Mouse (Mus musculus) midbrain, embryonic 14.5 days (tissue): ENCODE results near the gene Agbl4. TPM values are rescaled to one million over a fixed set of nuclear protein-coding genes. Genes with fewer than 3 reads are reported as not detected.

Experiments
- ATAC-seq: fragments of 200-750 bp; cut with Nextera tagmentation; 2 replicates; pipeline ENCODE4 v1.8.0; 2017; ENCODE audit warnings: moderate number of reproducible peaks, moderate library complexity; ENCODE audit not compliant: low FRiP score, low TSS enrichment
- DNase-seq: peaks from one replicate; pipeline ENCODE4 v3.0.0-alpha.2; 2015
- H3K27ac ChIP-seq: fragments of 300-500 bp; sonication (generic); replicated peaks from 2 replicates; pipeline ENCODE4 v1.5.1; 2014; ENCODE audit warnings: mild to moderate bottlenecking, low read depth, low read length, moderate library complexity
- H3K27me3 ChIP-seq: fragments of 300-500 bp; sonication (generic); 2 replicates; pipeline ENCODE4 v1.6.1; 2014; ENCODE audit warnings: low read length, control low read depth, mixed read lengths; ENCODE audit not compliant: control insufficient read depth, insufficient read depth
- H3K36me3 ChIP-seq: fragments of 300-500 bp; sonication (generic); 2 replicates; pipeline ENCODE4 v1.6.1; 2014; ENCODE audit warnings: low read length, control low read depth; ENCODE audit not compliant: control insufficient read depth, insufficient read depth
- H3K4me1 ChIP-seq: fragments of 300-500 bp; sonication (generic); 2 replicates; pipeline ENCODE4 v1.6.1; 2014; ENCODE audit warnings: mild to moderate bottlenecking, antibody characterized with exemption, low read length, control low read depth; ENCODE audit not compliant: control insufficient read depth, insufficient read depth
- H3K4me2 ChIP-seq: fragments of 300-500 bp; sonication (generic); 2 replicates; pipeline ENCODE4 v1.6.1; 2014; ENCODE audit warnings: mild to moderate bottlenecking, low read length, moderate library complexity
- H3K4me3 ChIP-seq: fragments of 300-500 bp; sonication (generic); replicated peaks from 2 replicates; pipeline ENCODE4 v1.5.1; 2014; ENCODE audit warnings: low read depth, low read length
- H3K9ac ChIP-seq: fragments of 300-500 bp; sonication (generic); replicated peaks from 2 replicates; pipeline ENCODE4 v1.6.1; 2014; ENCODE audit warnings: mild to moderate bottlenecking, low read length, moderate library complexity
- H3K9me3 ChIP-seq: fragments of 300-500 bp; sonication (generic); 2 replicates; pipeline ENCODE4 v1.6.1; 2016; ENCODE audit warnings: low read length, control low read depth, mixed read lengths; ENCODE audit not compliant: control insufficient read depth
- WGBS: fragments of 180-500 bp; shearing (Covaris S2); extraction: QIAGEN DNeasy Blood & Tissue Kit; methylation state at CpG from one replicate; pipeline ENCODE4 v1.1.7; 2014; 5-methylcytosine and 5-hydroxymethylcytosine counted together
- polyA plus RNA-seq: library from polyadenylated mRNA; unstranded; fragments of >200 nt; fragmentation: Nextera tagmentation; extraction: Ambion mirVana; gene quantifications from 2 replicates; pipeline ENCODE4 v1.2.1, GENCODE M21; 2014

Gene Agbl4
- polyA plus RNA-seq, 1 experiment from 2014 or later: 2.2 TPM

GRCm38 (mm10) chr4:111457568-111457967 lies 1060.1 kb downstream of the Agbl4 start:
- Histone ChIP-seq H3K27me3 (no peaks in the 10 kb centered on the region), H3K9ac (no peak overlapping the region), H3K4me1 (0 out of 2 replicates have a peak, but pooled peaks cover 5% of the 10 kb centered on the region), H3K9me3 (no peaks in the 10 kb centered on the region), H3K36me3 (peaks cover 66% of the 10 kb centered on the region), H3K4me3 (no peak overlapping the region), H3K27ac (no peak overlapping the region), H3K4me2 (no peak overlapping the region)
- 83% methylated on average over 5 of the region's 5 CpGs for WGBS
- DNase-seq: no peak
- no peak for ATAC-seq

- H3K27ac ChIP-seq: no peak overlapping the region
- ATAC-seq (no peak), DNase-seq (no peak)
- no peaks in the 10 kb centered on the region for H3K27me3 ChIP-seq
- H3K4me3 ChIP-seq: no peak overlapping the region
- H3K4me1 ChIP-seq: no peaks in the 10 kb centered on the region
- 75% methylated on average over 2 of the region's 2 CpGs for WGBS
- H3K9ac ChIP-seq: no peak overlapping the region
- H3K36me3 ChIP-seq: no peaks in the 10 kb centered on the region
- H3K9me3 ChIP-seq: no peaks in the 10 kb centered on the region
- no peak overlapping the region for H3K4me2 ChIP-seq
These were observed 1069.9 kb downstream of the Agbl4 start for GRCm38 (mm10) chr4:111467293-111467773.

GRCm38 (mm10) chr4:111467796-111468195 lies 1070.3 kb downstream of the Agbl4 start:
- ATAC-seq: no peak
- Histone ChIP-seq H3K4me2 (no peak overlapping the region), H3K27me3 (no peaks in the 10 kb centered on the region), H3K9ac (no peak overlapping the region), H3K27ac (no peak overlapping the region), H3K4me1 (no peaks in the 10 kb centered on the region; the same call in 1 of the 2 replicates), H3K4me3 (no peak overlapping the region), H3K36me3 (no peaks in the 10 kb centered on the region), H3K9me3 (no peaks in the 10 kb centered on the region)
- 79% methylated on average over 4 of the region's 4 CpGs for WGBS
- DNase-seq: no peak

GRCm38 (mm10) chr4:111469847-111470246 lies 1072.4 kb downstream of the Agbl4 start:
- ATAC-seq (no peak), DNase-seq (no peak)

GRCm38 (mm10) chr4:111471726-111472125 lies 1074.3 kb downstream of the Agbl4 start:
- ATAC-seq (no peak), DNase-seq (no peak)
- no peak overlapping the region for H3K4me3 ChIP-seq
- H3K36me3 ChIP-seq: no peaks in the 10 kb centered on the region
- peaks cover 22% of the 10 kb centered on the region for H3K4me1 ChIP-seq
- no peaks in the 10 kb centered on the region for H3K9me3 ChIP-seq
- 87% methylated on average over 3 of the region's 3 CpGs for WGBS
- H3K27ac ChIP-seq: no peak overlapping the region
- H3K27me3 ChIP-seq: no peaks in the 10 kb centered on the region
- H3K4me2 ChIP-seq: no peak overlapping the region
- H3K9ac ChIP-seq: no peak overlapping the region

More at GRCm38 (mm10) chr4:111469847-111470246, 1072.4 kb downstream of the Agbl4 start:
- 85% methylated on average over 2 of the region's 2 CpGs for WGBS
- no peak overlapping the region for H3K9ac ChIP-seq
- no peak overlapping the region for H3K4me3 ChIP-seq
- H3K27ac ChIP-seq: no peak overlapping the region
- no peak overlapping the region for H3K4me2 ChIP-seq
- H3K4me1 ChIP-seq: peaks cover 10% of the 10 kb centered on the region; the same call in 1 of the 2 replicates
- no peaks in the 10 kb centered on the region for H3K27me3 ChIP-seq
- no peaks in the 10 kb centered on the region for H3K9me3 ChIP-seq
- no peaks in the 10 kb centered on the region for H3K36me3 ChIP-seq

GRCm38 (mm10) chr4:111472511-111472910 lies 1075.0 kb downstream of the Agbl4 start:
- WGBS: 53% methylated on average over 3 of the region's 3 CpGs
- H3K4me3 ChIP-seq: no peak overlapping the region
- 0 out of 2 replicates have a peak overlapping the region, but pooled peaks have one; percentile 20 for H3K27ac ChIP-seq
- H3K36me3 ChIP-seq: no peaks in the 10 kb centered on the region
- ATAC-seq (no peak), DNase-seq (no peak)
- H3K9me3 ChIP-seq: no peaks in the 10 kb centered on the region
- H3K27me3 ChIP-seq: no peaks in the 10 kb centered on the region
- no peak overlapping the region for H3K4me2 ChIP-seq
- H3K9ac ChIP-seq: no peak overlapping the region
- H3K4me1 ChIP-seq: peaks cover 22% of the 10 kb centered on the region

- DNase-seq (no peak), ATAC-seq (no peak)
- H3K9me3 ChIP-seq: no peaks in the 10 kb centered on the region
- H3K36me3 ChIP-seq: no peaks in the 10 kb centered on the region
- H3K9ac ChIP-seq: no peak overlapping the region
- H3K27me3 ChIP-seq: no peaks in the 10 kb centered on the region
- H3K4me1 ChIP-seq: peaks cover 26% of the 10 kb centered on the region
- no peak overlapping the region for H3K4me3 ChIP-seq
- H3K4me2 ChIP-seq: no peak overlapping the region
- 70% methylated on average over 1 of the region's 1 CpGs for WGBS
- H3K27ac ChIP-seq: 0 out of 2 replicates have a peak overlapping the region, but pooled peaks have one; percentile 20
These were observed 1075.6 kb downstream of the Agbl4 start for GRCm38 (mm10) chr4:111473014-111473413.

- H3K4me2 ChIP-seq: no peak overlapping the region
- 14% methylated on average over 10 of the region's 10 CpGs for WGBS
- ATAC-seq (peak; percentile 79), DNase-seq (peak; percentile 77)
- H3K27me3 ChIP-seq: no peaks in the 10 kb centered on the region
- peaks cover 34% of the 10 kb centered on the region for H3K4me1 ChIP-seq
- peak overlapping the region; percentile 57; the same call in 1 of the 2 replicates for H3K27ac ChIP-seq
- H3K36me3 ChIP-seq: no peaks in the 10 kb centered on the region
- no peaks in the 10 kb centered on the region for H3K9me3 ChIP-seq
- no peak overlapping the region for H3K9ac ChIP-seq
- H3K4me3 ChIP-seq: no peak overlapping the region
These were observed 1078.0 kb downstream of the Agbl4 start for GRCm38 (mm10) chr4:111475374-111475971.

GRCm38 (mm10) chr4:111477507-111477906 lies 1080.0 kb downstream of the Agbl4 start:
- H3K9ac ChIP-seq: no peak overlapping the region
- no peaks in the 10 kb centered on the region for H3K36me3 ChIP-seq
- no peak overlapping the region for H3K4me3 ChIP-seq
- peaks cover 34% of the 10 kb centered on the region for H3K4me1 ChIP-seq
- DNase-seq (no peak), ATAC-seq (no peak)
- H3K27me3 ChIP-seq: no peaks in the 10 kb centered on the region
- no peak overlapping the region for H3K4me2 ChIP-seq
- H3K9me3 ChIP-seq: no peaks in the 10 kb centered on the region
- no peak overlapping the region for H3K27ac ChIP-seq
- WGBS: 32% methylated on average over 4 of the region's 4 CpGs
